Comparison of ENCODE assay signal across 9 mouse cellular contexts in genomic region chr7:17091280-17091679, GRCm38 (mm10). TPM values are rescaled to one million over a fixed set of nuclear protein-coding genes. Genes with fewer than 3 reads are reported as not detected.
DNase-seq lines count a peak whose midpoint lies in the region; ATAC-seq and TF ChIP-seq lines count a peak whose summit lies in the region.
"Had no signal": no experiment of that assay in that cellular context is flagged by ENCODE, and none has a peak within 500 bp of the region (broad histone marks: within the 10 kb centered on the region; RNA-seq: fewer than 3 reads in every experiment).

No protein-coding gene starts in this region.

- no peak for ATAC-seq in limb, embryonic 11.5 days (ENCODE audit: insufficient number of reproducible peaks, low FRiP score, low TSS enrichment, low read depth)
- ATAC-seq in common myeloid progenitor, adult 5-6 weeks (replicated peaks; ENCODE audit: low read depth, poor library complexity, severe bottlenecking): peak; percentile 65; the same call in 1 of the 2 replicates

- no peaks in the 10 kb centered on the region for H3K4me1 ChIP-seq in cerebellum, adult 2 months (ENCODE audit: control insufficient read depth, insufficient read depth, low read length)
- no peaks in the 10 kb centered on the region for H3K4me1 ChIP-seq in limb, embryonic 11.5 days (ENCODE audit: control insufficient read depth, insufficient read depth, low read length)
- H3K4me1 ChIP-seq in limb, embryonic 10.5 days: no peaks in the 10 kb centered on the region
- H3K4me1 ChIP-seq in thymus, adult 2 months (replicated peaks; ENCODE audit: control insufficient read depth, insufficient read depth, low read length): no peaks in the 10 kb centered on the region
- H3K4me1 ChIP-seq: hindbrain, embryonic 15.5 days had no signal

- no peak overlapping the region for H3K4me3 ChIP-seq in cerebellum, adult 2 months (replicated peaks; ENCODE audit: insufficient read depth, low read depth, low read length)
- no peak overlapping the region for H3K4me3 ChIP-seq in limb, embryonic 11.5 days (ENCODE audit: low read depth, low read length)
- no peak overlapping the region for H3K4me3 ChIP-seq in limb, embryonic 10.5 days
- no peak overlapping the region for H3K4me3 ChIP-seq in thymus, adult 2 months (ENCODE audit: control insufficient read depth, insufficient read depth, low read length)
- H3K4me3 ChIP-seq: hindbrain, embryonic 15.5 days had no signal

- TF ChIP-seq CTCF in cerebellum, adult 2 months (IDR thresholded peaks at IDR 0.05; ENCODE audit: borderline replicate concordance, insufficient read depth, low read depth, low read length): 0 out of 2 replicates have a peak, but pooled peaks have one; percentile 25
- TF ChIP-seq CTCF in thymus, adult 2 months (IDR thresholded peaks at IDR 0.05; ENCODE audit: borderline replicate concordance, control insufficient read depth, extremely low read depth, insufficient read depth, low read length, poor library complexity): no peak

- no peaks in the 10 kb centered on the region for H3K36me3 ChIP-seq in limb, embryonic 11.5 days (ENCODE audit: control insufficient read depth, insufficient read depth, low read length)
- H3K36me3 ChIP-seq in limb, embryonic 10.5 days: no peaks in the 10 kb centered on the region
- no peaks in the 10 kb centered on the region for H3K36me3 ChIP-seq in thymus, adult 2 months (ENCODE audit: control insufficient read depth, insufficient read depth, low read length)
- H3K36me3 ChIP-seq: hindbrain, embryonic 15.5 days had no signal

- H3K9ac ChIP-seq in limb, embryonic 11.5 days (ENCODE audit: low read length): no peak overlapping the region
- H3K9ac ChIP-seq: hindbrain, embryonic 15.5 days had no signal

- 15% methylated on average over 1 of the region's 1 CpGs for WGBS in cerebellum, adult 2 months
- 15% methylated on average over 1 of the region's 1 CpGs for WGBS in limb, embryonic 11.5 days
- 29% methylated on average over 1 of the region's 1 CpGs for WGBS in limb, embryonic 10.5 days
- 6% methylated on average over 1 of the region's 1 CpGs for WGBS in thymus, adult 2 months

- no peak overlapping the region for H3K4me2 ChIP-seq in limb, embryonic 11.5 days (ENCODE audit: low read depth, severe bottlenecking)
- H3K4me2 ChIP-seq: hindbrain, embryonic 15.5 days had no signal

- H3K27ac ChIP-seq in cerebellum, adult 2 months (ENCODE audit: insufficient read depth, low read length): no peak overlapping the region
- H3K27ac ChIP-seq in limb, embryonic 11.5 days (replicated peaks; ENCODE audit: low read depth, low read length): no peak overlapping the region
- H3K27ac ChIP-seq in limb, embryonic 10.5 days: no peak overlapping the region
- no peak overlapping the region for H3K27ac ChIP-seq in thymus, adult 2 months (ENCODE audit: control insufficient read depth, insufficient read depth, low read length)
- H3K27ac ChIP-seq: hindbrain, embryonic 15.5 days had no signal

- H3K9me3 ChIP-seq in limb, embryonic 11.5 days (ENCODE audit: control insufficient read depth, low read length): no peaks in the 10 kb centered on the region
- no peaks in the 10 kb centered on the region for H3K9me3 ChIP-seq in limb, embryonic 10.5 days (replicated peaks)
- H3K9me3 ChIP-seq: hindbrain, embryonic 15.5 days had no signal

- TF ChIP-seq POLR2A in cerebellum, adult 2 months (IDR thresholded peaks at IDR 0.05; ENCODE audit: borderline replicate concordance, insufficient read depth, low read length): no peak
- TF ChIP-seq POLR2A in thymus, adult 2 months (IDR thresholded peaks at IDR 0.05; ENCODE audit: control insufficient read depth, extremely low read depth, insufficient read depth, low read length, poor library complexity): no peak

- no peak for DNase-seq in cerebellum, adult 2 months
- no peak for DNase-seq in cerebellum, adult 18-20 months
- DNase-seq in limb, embryonic 11.5 days (ENCODE audit: low spot score): peak; percentile 29
- DNase-seq in limb, embryonic 10.5 days (ENCODE audit: low spot score): no peak
- DNase-seq in thymus, adult 2 months: peak; percentile 37
- DNase-seq in gastrocnemius, postnatal 25 days: no peak
- DNase-seq in urinary bladder, adult 2 months (ENCODE audit: low spot score): no peak

- H3K27me3 ChIP-seq in cerebellum, adult 2 months (ENCODE audit: control insufficient read depth, insufficient read depth, low read length): no peaks in the 10 kb centered on the region
- no peaks in the 10 kb centered on the region for H3K27me3 ChIP-seq in limb, embryonic 11.5 days (ENCODE audit: control insufficient read depth, insufficient read depth, low read length)
- H3K27me3 ChIP-seq in limb, embryonic 10.5 days (ENCODE audit: low read depth, poor library complexity, severe bottlenecking): no peaks in the 10 kb centered on the region
- no peaks in the 10 kb centered on the region for H3K27me3 ChIP-seq in thymus, adult 2 months (ENCODE audit: control insufficient read depth, insufficient read depth, low read length)
- H3K27me3 ChIP-seq: hindbrain, embryonic 15.5 days had no signal

RNA-seq across cellular contexts. Expression of gene Psg16, which starts 17.4 kb away (rescaled TPM):
- polyA plus RNA-seq in cerebellum, adult 2 months (2012; rRNA removed): 20.8 and 22.0 TPM in 2 replicates
- 0.12 and 0.24 TPM in 2 replicates for polyA plus RNA-seq in limb, embryonic 11.5 days (2014; fragmentation: Nextera tagmentation; extraction: Ambion mirVana)
- 0.05 and 0.06 TPM in 2 replicates for polyA plus RNA-seq in limb, embryonic 10.5 days (2016; fragmentation: Nextera tagmentation; extraction: Ambion mirVana)
- 1.0 TPM in 1 of 2 replicates, not detected in the other for total RNA-seq in common myeloid progenitor, adult 5-6 weeks (2017)
- polyA plus RNA-seq in thymus, adult 2 months (2012; rRNA removed): not detected in 2 replicates
- total RNA-seq in gastrocnemius, postnatal 25 days (2021): under 1 TPM; 0.08 to 0.10 TPM
- polyA plus RNA-seq in urinary bladder, adult 2 months (2012; rRNA removed): 0.08 and 0.18 TPM in 2 replicates

RNA-seq across cellular contexts. Expression of gene Hif3a, which starts 29.1 kb away (rescaled TPM):
- polyA plus RNA-seq in cerebellum, adult 2 months (2012; rRNA removed): 2.1 and 4.2 TPM in 2 replicates
- 8.9 and 9.6 TPM in 2 replicates for polyA plus RNA-seq in limb, embryonic 11.5 days (2014; fragmentation: Nextera tagmentation; extraction: Ambion mirVana)
- polyA plus RNA-seq in limb, embryonic 10.5 days (2016; fragmentation: Nextera tagmentation; extraction: Ambion mirVana): 5.9 and 7.4 TPM in 2 replicates
- total RNA-seq in common myeloid progenitor, adult 5-6 weeks (2017): 0.82 and 2.2 TPM in 2 replicates
- 2.8 and 8.9 TPM in 2 replicates for polyA plus RNA-seq in thymus, adult 2 months (2012; rRNA removed)
- total RNA-seq in gastrocnemius, postnatal 25 days (2021): 1 to 10 TPM in 1 of 2 experiments, under 1 TPM in 1; 0.97 to 1.3 TPM
- 1.5 and 4.1 TPM in 2 replicates for polyA plus RNA-seq in urinary bladder, adult 2 months (2012; rRNA removed)

RNA-seq across cellular contexts. Expression of gene Ceacam3, which starts 58.8 kb away (rescaled TPM):
- 0.41 and 0.62 TPM in 2 replicates for polyA plus RNA-seq in cerebellum, adult 2 months (2012; rRNA removed)
- polyA plus RNA-seq in limb, embryonic 11.5 days (2014; fragmentation: Nextera tagmentation; extraction: Ambion mirVana): not detected in 2 replicates
- polyA plus RNA-seq in limb, embryonic 10.5 days (2016; fragmentation: Nextera tagmentation; extraction: Ambion mirVana): not detected in 2 replicates
- not detected in 2 replicates for total RNA-seq in common myeloid progenitor, adult 5-6 weeks (2017)
- polyA plus RNA-seq in thymus, adult 2 months (2012; rRNA removed): not detected in 2 replicates
- not detected for total RNA-seq in gastrocnemius, postnatal 25 days (2021)
- 0.01 TPM in 1 of 2 replicates, not detected in the other for polyA plus RNA-seq in urinary bladder, adult 2 months (2012; rRNA removed)
- polyA plus RNA-seq: hindbrain, embryonic 15.5 days had no signal

Comparison
In these comparisons a context has a peak if more than half of its experiments do, and no peak if none do; other contexts are left out.
1. DNase-seq: peak in limb, embryonic 11.5 days (single experiment) and thymus, adult 2 months (single experiment); none in cerebellum, adult 2 months (0 of 2), cerebellum, adult 18-20 months (0 of 2), limb, embryonic 10.5 days (single experiment), gastrocnemius, postnatal 25 days (single experiment) and urinary bladder, adult 2 months (single experiment).
2. RNA of gene Psg16, which starts 17.4 kb away (polyA plus RNA-seq): 20.8 to 22.0 TPM in cerebellum, adult 2 months; 0.12 to 0.24 TPM in limb, embryonic 11.5 days, 0.08 to 0.18 TPM in urinary bladder, adult 2 months, not detected in thymus, adult 2 months and 0.05 to 0.06 TPM in limb, embryonic 10.5 days; every median in the first group is over 10 times any median in the second.